Mouse (Mus musculus) T-helper 17 cell (primary cell): ENCODE measurements around the gene Hba-a2.
"Not testable (repeated sequence)": the region's sequence is repeated elsewhere in the genome, so short reads cannot be mapped to it uniquely, and the experiment has no call there.

ENCODE experiments used
- in situ Hi-C, 2 experiments: fragments of 300-600 bp; cut with MboI, MseI; formaldehyde crosslinking; loops; 1 replicate in 1 of 2; 2 replicates in 1 of 2; pipeline ENCODE4 v1.15.1; 2025; ENCODE audit warnings: high pct_unique_total_duplicates in 2 of 2

The Hba-a2 gene

GRCm38 (mm10) chr11:32281416-32282144, 14.7 kb upstream of the Hba-a2 start:
- in situ Hi-C loops = no loop called here

GRCm38 (mm10) chr11:32283091-32283777, 13.1 kb upstream of the Hba-a2 start, which contains the start of gene Hba-a1:
Gene Hba-a1 (plus strand): TSS chr11:32283511.
- in situ Hi-C loops = not testable (repeated sequence)

- in situ Hi-C loops = not testable (repeated sequence)
Measured at GRCm38 (mm10) chr11:32284582-32284981, 11.7 kb upstream of the Hba-a2 start.

- in situ Hi-C loops = no loop called here
Measured at GRCm38 (mm10) chr11:32285031-32285775, 11.1 kb upstream of the Hba-a2 start.

DNA sequence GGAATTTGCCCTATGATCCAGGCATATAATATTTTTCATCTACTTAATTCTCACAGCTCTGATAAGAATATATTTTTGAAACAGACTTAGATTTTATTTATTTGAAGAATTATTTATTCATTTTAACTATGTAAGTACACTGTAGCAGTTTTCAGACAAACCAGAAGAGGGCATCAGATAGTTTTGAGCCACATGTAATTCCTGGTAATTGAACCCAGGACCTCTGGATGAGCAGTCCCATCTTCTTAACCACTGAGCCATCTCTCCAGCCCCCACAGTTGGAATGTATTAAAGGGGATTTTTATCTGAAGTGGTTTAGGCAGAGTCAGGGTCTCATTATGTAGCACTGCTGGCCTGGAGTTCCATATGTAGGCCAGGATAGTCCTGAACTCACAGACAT, 10.4 kb upstream of the Hba-a2 start:
- in situ Hi-C loops = not testable (repeated sequence)

GRCm38 (mm10) chr11:32286695-32287492, 9.4 kb upstream of the Hba-a2 start, which contains the start of gene Hbq1b:
Gene Hbq1b (plus strand): TSS chr11:32286965.
- in situ Hi-C loops = not testable (repeated sequence)

DNA sequence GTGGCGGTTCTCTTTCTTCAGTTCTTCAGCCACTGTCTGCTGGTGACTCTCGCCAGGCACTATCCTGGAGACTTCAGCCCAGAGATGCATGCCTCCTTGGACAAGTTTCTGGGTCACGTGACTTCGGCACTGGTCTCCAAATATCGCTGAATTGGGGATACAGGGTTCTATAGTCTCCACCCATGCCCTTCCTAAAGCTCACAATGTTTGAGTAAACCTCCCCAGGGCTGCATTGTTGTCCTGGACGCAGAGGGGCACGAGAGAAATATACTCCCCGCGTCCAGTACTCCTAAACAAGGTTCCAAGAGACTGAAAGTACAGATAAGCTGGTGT, 8.8 kb upstream of the Hba-a2 start:
- in situ Hi-C loops = no loop called here

DNA sequence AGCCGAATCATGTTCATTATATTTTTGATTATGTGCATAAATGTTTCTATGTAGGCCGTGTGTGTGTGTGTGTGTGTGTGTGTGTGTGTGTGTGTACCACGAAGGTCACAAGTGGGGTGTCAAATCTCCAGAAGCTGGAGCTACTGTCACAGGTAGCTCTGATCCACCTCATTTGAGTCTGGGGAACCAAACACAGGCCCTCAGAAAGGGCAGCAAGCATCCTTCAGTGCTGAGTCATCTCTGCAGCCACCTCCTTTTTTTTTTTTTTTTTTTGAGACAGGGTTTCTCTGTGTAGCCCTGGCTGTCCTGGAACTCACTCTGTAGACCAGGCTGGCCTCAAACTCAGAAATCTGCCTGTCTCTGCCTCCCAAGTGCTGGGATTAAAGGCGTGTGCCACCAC, 3.5 kb upstream of the Hba-a2 start:
- in situ Hi-C loops = loop anchor here (5.0 to 10.0 kb wide), 2 partner anchors 1018 to 1516 kb away; no protein-coding TSS in a partner anchor

- in situ Hi-C loops = loop anchor here (5.0 to 10.0 kb wide), 2 partner anchors 1019 to 1516 kb away; no protein-coding TSS in a partner anchor
Measured at GRCm38 (mm10) chr11:32293479-32293878, 2.8 kb upstream of the Hba-a2 start.

- in situ Hi-C loops = loop anchor here in 1 of 2 experiments (10.0 kb wide), 1 partner anchor 1023 kb away; no protein-coding TSS in a partner anchor
Measured at GRCm38 (mm10) chr11:32297417-32297816, 1.1 kb downstream of the Hba-a2 start.

- in situ Hi-C loops = loop anchor here in 1 of 2 experiments (10.0 kb wide), 1 partner anchor 1023 kb away; no protein-coding TSS in a partner anchor
Measured at GRCm38 (mm10) chr11:32297866-32298531, 1.7 kb downstream of the Hba-a2 start.

GRCm38 (mm10) chr11:32298532-32298918, 2.2 kb downstream of the Hba-a2 start:
- in situ Hi-C loops = loop anchor here in 1 of 2 experiments (10.0 kb wide), 1 partner anchor 1024 kb away; no protein-coding TSS in a partner anchor

- in situ Hi-C loops = loop anchor here in 1 of 2 experiments (10.0 kb wide), 1 partner anchor 1025 kb away; no protein-coding TSS in a partner anchor
Measured at GRCm38 (mm10) chr11:32299865-32300264, 3.6 kb downstream of the Hba-a2 start, which contains the start of gene Hbq1a. Gene Hbq1a (plus strand): TSS chr11:32300069.

DNA sequence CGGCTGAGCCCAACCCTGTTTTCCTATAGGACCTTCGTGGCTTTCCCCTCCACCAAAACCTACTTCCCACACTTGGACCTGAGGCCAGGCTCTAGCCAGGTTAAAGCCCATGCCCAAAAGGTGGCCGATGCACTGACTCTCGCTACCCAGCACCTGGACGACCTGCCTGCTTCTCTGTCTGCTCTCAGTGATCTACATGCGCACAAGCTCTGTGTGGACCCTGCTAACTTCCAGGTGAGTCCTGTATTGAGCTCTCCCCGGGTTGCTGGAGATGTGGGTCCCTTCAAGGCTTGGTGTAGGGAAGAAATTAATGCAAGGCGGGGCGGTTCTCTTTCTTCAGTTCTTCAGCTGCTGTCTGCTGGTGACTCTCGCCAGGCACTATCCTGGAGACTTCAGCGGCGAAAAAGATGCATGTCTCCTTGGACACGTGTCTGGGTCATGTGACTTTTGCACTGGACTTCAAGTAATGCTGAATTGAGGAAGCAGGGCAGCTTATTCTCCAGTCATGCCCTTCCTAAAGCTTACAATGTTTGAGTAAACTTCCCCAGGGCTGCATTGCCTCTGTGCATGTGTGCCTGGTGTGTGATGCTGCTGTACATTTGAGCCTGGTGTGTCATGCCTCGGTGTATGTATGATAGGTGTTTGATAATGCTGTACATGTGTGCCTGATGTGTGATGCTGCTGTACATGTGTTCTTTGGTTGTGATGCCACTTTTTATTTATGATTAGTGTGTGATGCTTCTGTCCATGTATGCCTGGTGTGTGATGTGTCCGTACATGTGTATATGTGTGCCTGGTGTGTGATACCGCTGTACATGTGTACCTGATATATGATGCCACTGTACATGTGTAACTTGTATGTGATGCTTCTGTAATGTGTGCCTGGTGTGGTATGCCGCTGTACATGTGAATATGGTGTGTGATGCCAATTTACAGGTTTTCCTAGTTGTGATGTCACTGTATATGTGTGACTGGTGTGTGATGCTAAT, 4.3 kb downstream of the Hba-a2 start:
- in situ Hi-C loops = no loop called here

GRCm38 (mm10) chr11:32301506-32301905, 5.2 kb downstream of the Hba-a2 start:
- in situ Hi-C loops = no loop called here

- in situ Hi-C loops = no loop called here
Measured at GRCm38 (mm10) chr11:32302824-32303419, 6.6 kb downstream of the Hba-a2 start.

- in situ Hi-C loops = no loop called here
Measured at GRCm38 (mm10) chr11:32303455-32303854, 7.2 kb downstream of the Hba-a2 start.

DNA sequence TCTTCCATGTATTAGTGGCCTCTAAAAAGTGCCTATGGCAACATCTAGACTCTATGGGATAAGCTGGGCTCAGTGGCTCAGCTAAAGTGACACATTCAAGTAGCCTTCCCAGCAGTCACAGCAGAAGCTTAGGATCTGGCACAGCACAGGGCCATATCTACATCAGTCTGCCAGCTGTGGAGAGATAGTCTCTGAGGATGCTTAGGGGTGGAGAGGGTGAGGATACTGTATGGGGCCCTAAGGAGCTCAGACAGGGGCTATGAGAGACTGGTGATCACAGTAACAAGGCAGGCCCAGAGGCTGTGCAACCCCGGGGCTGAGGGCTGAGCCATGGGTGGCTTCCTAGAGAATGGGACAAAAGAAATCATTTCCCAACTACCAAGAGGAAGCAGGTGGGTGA, 10.7 kb downstream of the Hba-a2 start:
- in situ Hi-C loops = no loop called here

- in situ Hi-C loops = no loop called here
Measured at GRCm38 (mm10) chr11:32309446-32309845, 13.2 kb downstream of the Hba-a2 start.
